Mouse (Mus musculus): ENCODE results near the gene Rbfox3. TPM values are rescaled to one million over a fixed set of nuclear protein-coding genes. Genes with fewer than 3 reads are reported as not detected.

Gene Rbfox3
- polyA plus RNA-seq, 1 experiment: 163 TPM

GRCm38 (mm10) chr11:118811404-118811803 is 100.0 kb downstream of the Rbfox3 start:
- Histone ChIP-seq H3K27me3 (ENCODE audit: control insufficient read depth, insufficient read depth, low read length) (no peaks in the 10 kb centered on the region), H3K4me1 (ENCODE audit: control insufficient read depth, insufficient read depth, low read length) (peaks cover 89% of the 10 kb centered on the region), H3K4me3 (replicated peaks; ENCODE audit: insufficient read depth, low read depth, low read length) (no peak overlapping the region), H3K27ac (ENCODE audit: insufficient read depth, low read length) (no peak overlapping the region)
- peak; percentile 62 to 64 for DNase-seq
- TF ChIP-seq CTCF (IDR thresholded peaks at IDR 0.05; ENCODE audit: borderline replicate concordance, insufficient read depth, low read depth, low read length) (no peak), POLR2A (IDR thresholded peaks at IDR 0.05; ENCODE audit: borderline replicate concordance, insufficient read depth, low read length) (no peak)
- 26% methylated on average over 7 of the region's 7 CpGs for WGBS

GRCm38 (mm10) chr11:118807511-118807910 is 103.9 kb downstream of the Rbfox3 start:
- Histone ChIP-seq H3K27me3 (ENCODE audit: control insufficient read depth, insufficient read depth, low read length) (no peaks in the 10 kb centered on the region), H3K4me1 (ENCODE audit: control insufficient read depth, insufficient read depth, low read length) (peaks cover 88% of the 10 kb centered on the region), H3K27ac (ENCODE audit: insufficient read depth, low read length) (no peak overlapping the region), H3K4me3 (replicated peaks; ENCODE audit: insufficient read depth, low read depth, low read length) (no peak overlapping the region)
- no peak for TF ChIP-seq POLR2A (IDR thresholded peaks at IDR 0.05; ENCODE audit: borderline replicate concordance, insufficient read depth, low read length)
- TF ChIP-seq CTCF (IDR thresholded peaks at IDR 0.05; ENCODE audit: borderline replicate concordance, insufficient read depth, low read depth, low read length): no peak
- DNase-seq: peak in 1 of 2 experiments; percentile 35
- 45% methylated on average over 15 of the region's 15 CpGs for WGBS

- peak in 1 of 2 experiments; percentile 66 for DNase-seq
- H3K27me3 ChIP-seq (ENCODE audit: control insufficient read depth, insufficient read depth, low read length): no peaks in the 10 kb centered on the region
- H3K4me1 ChIP-seq (ENCODE audit: control insufficient read depth, insufficient read depth, low read length): peaks cover 78% of the 10 kb centered on the region
- H3K4me3 ChIP-seq (replicated peaks; ENCODE audit: insufficient read depth, low read depth, low read length): no peak overlapping the region
- 32% methylated on average over 8 of the region's 8 CpGs for WGBS
- peak overlapping the region; percentile 88 for H3K27ac ChIP-seq (ENCODE audit: insufficient read depth, low read length)
- TF ChIP-seq POLR2A (IDR thresholded peaks at IDR 0.05; ENCODE audit: borderline replicate concordance, insufficient read depth, low read length) (no peak), CTCF (IDR thresholded peaks at IDR 0.05; ENCODE audit: borderline replicate concordance, insufficient read depth, low read depth, low read length) (no peak)
Observed at GRCm38 (mm10) chr11:118794856-118795602, 116.4 kb downstream of the Rbfox3 start.

GRCm38 (mm10) chr11:118793639-118794021 is 117.8 kb downstream of the Rbfox3 start:
- Histone ChIP-seq H3K27ac (ENCODE audit: insufficient read depth, low read length) (peak overlapping the region; percentile 88), H3K4me3 (replicated peaks; ENCODE audit: insufficient read depth, low read depth, low read length) (no peak overlapping the region), H3K4me1 (ENCODE audit: control insufficient read depth, insufficient read depth, low read length) (peaks cover 64% of the 10 kb centered on the region), H3K27me3 (ENCODE audit: control insufficient read depth, insufficient read depth, low read length) (no peaks in the 10 kb centered on the region)
- TF ChIP-seq POLR2A (IDR thresholded peaks at IDR 0.05; ENCODE audit: borderline replicate concordance, insufficient read depth, low read length): no peak
- TF ChIP-seq CTCF (IDR thresholded peaks at IDR 0.05; ENCODE audit: borderline replicate concordance, insufficient read depth, low read depth, low read length): no peak
- WGBS: 6% methylated on average over 16 of the region's 16 CpGs
- peak; percentile 78 to 79 for DNase-seq

GRCm38 (mm10) chr11:118792916-118793638 is 118.3 kb downstream of the Rbfox3 start:
- Histone ChIP-seq H3K27me3 (ENCODE audit: control insufficient read depth, insufficient read depth, low read length) (no peaks in the 10 kb centered on the region), H3K27ac (ENCODE audit: insufficient read depth, low read length) (peak overlapping the region; percentile 88), H3K4me3 (replicated peaks; ENCODE audit: insufficient read depth, low read depth, low read length) (no peak overlapping the region), H3K4me1 (ENCODE audit: control insufficient read depth, insufficient read depth, low read length) (peaks cover 58% of the 10 kb centered on the region)
- DNase-seq: peak; percentile 70 to 79
- 4% methylated on average over 10 of the region's 10 CpGs for WGBS
- no peak for TF ChIP-seq CTCF (IDR thresholded peaks at IDR 0.05; ENCODE audit: borderline replicate concordance, insufficient read depth, low read depth, low read length)
- TF ChIP-seq POLR2A (IDR thresholded peaks at IDR 0.05; ENCODE audit: borderline replicate concordance, insufficient read depth, low read length): no peak

- 14% methylated on average over 9 of the region's 9 CpGs for whole genome bisulfite sequencing
- Histone ChIP-seq H3K4me3 (replicated peaks; ENCODE audit: insufficient read depth, low read depth, low read length) (no peak overlapping the region), H3K27ac (ENCODE audit: insufficient read depth, low read length) (peak overlapping the region; percentile 88), H3K27me3 (ENCODE audit: control insufficient read depth, insufficient read depth, low read length) (no peaks in the 10 kb centered on the region), H3K4me1 (ENCODE audit: control insufficient read depth, insufficient read depth, low read length) (peaks cover 60% of the 10 kb centered on the region)
- no peak for DNase-seq
- TF ChIP-seq CTCF (IDR thresholded peaks at IDR 0.05; ENCODE audit: borderline replicate concordance, insufficient read depth, low read depth, low read length) (no peak), POLR2A (IDR thresholded peaks at IDR 0.05; ENCODE audit: borderline replicate concordance, insufficient read depth, low read length) (no peak)
Observed at GRCm38 (mm10) chr11:118792163-118792915, 119.1 kb downstream of the Rbfox3 start.

GRCm38 (mm10) chr11:118791391-118791790 is 120.0 kb downstream of the Rbfox3 start:
- no peak for TF ChIP-seq POLR2A (IDR thresholded peaks at IDR 0.05; ENCODE audit: borderline replicate concordance, insufficient read depth, low read length)
- Histone ChIP-seq H3K4me3 (replicated peaks; ENCODE audit: insufficient read depth, low read depth, low read length) (no peak overlapping the region), H3K27ac (ENCODE audit: insufficient read depth, low read length) (peak overlapping the region; percentile 40; the same call in 1 of the 2 replicates), H3K4me1 (ENCODE audit: control insufficient read depth, insufficient read depth, low read length) (peaks cover 65% of the 10 kb centered on the region), H3K27me3 (ENCODE audit: control insufficient read depth, insufficient read depth, low read length) (no peaks in the 10 kb centered on the region)
- DNase-seq: no peak
- 20% methylated on average over 6 of the region's 6 CpGs for WGBS
